Mouse (Mus musculus) ES-E14 (cell line): ENCODE results near the gene Tpr. TPM values are rescaled to one million over a fixed set of nuclear protein-coding genes. Genes with fewer than 3 reads are reported as not detected.

Experiments used
- DNase-seq: peaks from one replicate; pipeline ENCODE4 v3.0.0-alpha.2; 2013; ENCODE audit warnings: low read depth, low spot score
- H3K27ac ChIP-seq: 2 replicates; pipeline ENCODE4 v1.5.1; 2012; ENCODE audit warnings: low read depth, mild to moderate bottlenecking, low read length, moderate library complexity, mixed read lengths; ENCODE audit not compliant: poor library complexity, insufficient read depth, severe bottlenecking
- H3K36me3 ChIP-seq: 2 replicates; pipeline ENCODE4 v1.6.1; 2012; ENCODE audit warnings: mild to moderate bottlenecking, low read length, moderate library complexity, mixed read lengths; ENCODE audit not compliant: control insufficient read depth, poor library complexity, insufficient read depth, severe bottlenecking
- H3K4me1 ChIP-seq, 2 experiments: fragments of 150-350 bp in 1 of 2; sonication (generic) in 1 of 2; 2 replicates each; pipeline ENCODE4 v1.6.1; 2012; ENCODE audit warnings: low read length in 2 of 2, mild to moderate bottlenecking in 1 of 2, mixed read lengths in 1 of 2; ENCODE audit not compliant: control insufficient read depth in 2 of 2, insufficient read depth in 2 of 2, poor library complexity in 1 of 2
- H3K4me3 ChIP-seq, 2 experiments: fragments of 150-350 bp in 1 of 2; sonication (generic) in 1 of 2; 2 replicates each; pipeline ENCODE4 v1.5.1; 2012; ENCODE audit warnings: low read length in 2 of 2, low read depth in 1 of 2, mild to moderate bottlenecking in 1 of 2, mixed read lengths in 1 of 2; ENCODE audit not compliant: insufficient read depth in 1 of 2, poor library complexity in 1 of 2, severe bottlenecking in 1 of 2
- H3K9ac ChIP-seq: 2 replicates; pipeline ENCODE4 v1.6.1; 2012; ENCODE audit warnings: low read depth, mild to moderate bottlenecking, low read length, mixed read lengths; ENCODE audit not compliant: poor library complexity, insufficient read depth, severe bottlenecking
- H3K9me3 ChIP-seq: fragments of 150-350 bp; sonication (generic); 2 replicates; pipeline ENCODE4 v1.6.1; 2012; ENCODE audit warnings: low read depth, mild to moderate bottlenecking, low read length; ENCODE audit not compliant: control insufficient read depth, insufficient read depth
- CHD2 ChIP-seq: IDR thresholded peaks from 2 replicates; pipeline ENCODE4 v1.6.1; 2014; ENCODE audit warnings: mild to moderate bottlenecking, low read depth, low read length, inconsistent platforms
- HCFC1 ChIP-seq: IDR thresholded peaks from 2 replicates; pipeline ENCODE4 v1.6.1; 2012; ENCODE audit warnings: low read length, inconsistent platforms, borderline replicate concordance; ENCODE audit not compliant: insufficient read depth
- MAFK ChIP-seq: IDR thresholded peaks from 2 replicates; pipeline ENCODE4 v1.6.1; 2014; ENCODE audit warnings: mild to moderate bottlenecking, low read depth, low read length, inconsistent platforms; ENCODE audit not compliant: insufficient read depth
- ZC3H11A ChIP-seq: IDR thresholded peaks from 2 replicates; pipeline ENCODE4 v1.6.1; 2012; ENCODE audit warnings: low read depth, mild to moderate bottlenecking, inconsistent platforms, low read length, borderline replicate concordance
- ZNF384 ChIP-seq: IDR thresholded peaks from 2 replicates; pipeline ENCODE4 v1.6.1; 2012; ENCODE audit warnings: low read depth, low read length, inconsistent platforms
- in situ Hi-C, 2 experiments: fragments of 600-800 bp; cut with MboI; formaldehyde crosslinking; loops; one replicate each; pipeline ENCODE4 v1.15.1; 2025; ENCODE audit warnings: low sequenced_read_pairs in 2 of 2, inconsistent platforms in 1 of 2; ENCODE audit not compliant: unreplicated experiment in 2 of 2
- total RNA-seq: library from RNA; depleted of rRNA; stranded (reverse); fragments of 300-350 nt; gene quantifications from 2 replicates; pipeline ENCODE4 v1.2.3, GENCODE M21; 2012

Tpr gene
- total RNA-seq, 1 experiment = 271 TPM

DNA sequence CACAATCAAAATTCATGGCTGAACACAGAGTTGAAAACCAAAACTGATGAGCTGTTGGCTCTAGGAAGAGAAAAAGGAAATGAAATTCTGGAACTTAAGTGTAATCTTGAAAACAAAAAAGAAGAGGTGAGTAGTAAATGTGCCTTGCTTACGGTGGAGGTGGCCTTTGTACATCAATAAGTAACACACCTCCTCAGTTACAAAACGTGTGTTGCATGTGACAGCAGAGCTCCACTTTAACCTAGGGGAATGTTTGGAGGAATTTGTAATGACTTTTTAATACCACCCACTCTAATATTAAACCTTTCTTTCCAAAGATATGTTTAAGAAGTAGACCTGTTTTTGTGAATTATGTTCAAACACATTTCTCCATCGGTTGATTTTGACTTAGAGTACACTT, 11.3 kb downstream of the Tpr start:
- H3K9me3 ChIP-seq = no peaks in the 10 kb centered on the region
- no peak overlapping the region for H3K27ac ChIP-seq
- no peak overlapping the region for H3K4me3 ChIP-seq
- no peaks in the 10 kb centered on the region for H3K4me1 ChIP-seq
- in situ Hi-C loops = loop anchor here in 1 of 2 experiments (25.0 kb wide), 1 partner anchor 958 kb away; no protein-coding TSS in a partner anchor
- no peak for DNase-seq
- TF ChIP-seq ZC3H11A = no peak
- TF ChIP-seq ZNF384 = no peak
- no peak for TF ChIP-seq HCFC1
- TF ChIP-seq CHD2 = no peak
- TF ChIP-seq MAFK = no peak
- peaks cover 13% of the 10 kb centered on the region for H3K36me3 ChIP-seq
- H3K9ac ChIP-seq = no peak overlapping the region

DNA sequence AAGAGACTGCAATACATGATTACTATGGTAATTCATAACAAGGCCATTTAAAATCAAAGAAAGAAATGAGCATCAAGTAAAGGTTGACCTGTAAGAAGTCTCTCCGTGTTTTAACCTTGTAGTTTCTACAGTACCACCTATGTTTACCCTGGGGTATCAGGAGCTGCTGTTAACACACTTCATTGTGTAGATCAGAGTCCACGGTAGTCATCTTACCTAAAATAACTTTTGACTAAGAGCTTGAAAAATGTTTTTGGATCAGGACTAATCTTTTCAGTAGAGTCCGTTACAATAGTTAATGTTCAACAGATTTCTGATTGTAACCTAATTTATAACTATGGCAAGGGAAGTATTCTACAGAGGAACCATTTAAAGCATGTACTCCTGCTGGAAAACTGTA, 11.9 kb downstream of the Tpr start:
- H3K9me3 ChIP-seq = no peaks in the 10 kb centered on the region
- H3K4me3 ChIP-seq = no peak overlapping the region
- no peak overlapping the region for H3K9ac ChIP-seq
- in situ Hi-C loops = loop anchor here in 1 of 2 experiments (25.0 kb wide), 1 partner anchor 958 kb away; no protein-coding TSS in a partner anchor
- TF ChIP-seq ZC3H11A = no peak
- H3K4me1 ChIP-seq = no peaks in the 10 kb centered on the region
- H3K36me3 ChIP-seq = peaks cover 17% of the 10 kb centered on the region
- H3K27ac ChIP-seq = no peak overlapping the region
- DNase-seq = no peak

DNA sequence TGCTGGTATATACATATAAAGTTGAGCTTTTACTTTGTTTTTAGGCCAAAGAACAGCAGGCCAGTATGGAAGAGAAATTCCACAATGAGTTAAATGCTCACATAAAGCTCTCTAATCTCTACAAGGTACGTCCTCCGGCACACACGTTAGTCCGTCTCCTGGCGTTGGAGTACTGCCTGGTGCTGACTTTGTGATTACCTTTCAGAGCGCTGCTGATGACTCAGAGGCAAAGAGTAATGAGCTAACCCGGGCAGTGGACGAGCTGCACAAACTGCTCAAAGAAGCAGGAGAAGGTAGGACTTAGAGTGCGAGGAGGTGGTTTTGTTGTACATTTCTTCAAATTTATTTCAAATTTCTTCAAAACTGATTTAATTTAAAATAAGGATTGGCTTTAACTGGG, 14.6 kb downstream of the Tpr start:
- Histone ChIP-seq H3K9ac (no peak overlapping the region), H3K36me3 (peaks cover 17% of the 10 kb centered on the region), H3K4me1 (no peaks in the 10 kb centered on the region), H3K9me3 (no peaks in the 10 kb centered on the region), H3K27ac (no peak overlapping the region), H3K4me3 (no peak overlapping the region)
- TF ChIP-seq ZC3H11A (no peak), HCFC1 (no peak), ZNF384 (no peak), CHD2 (no peak), MAFK (no peak)
- no peak for DNase-seq
- in situ Hi-C loops = loop anchor here in 1 of 2 experiments (25.0 kb wide), 1 partner anchor 955 kb away; no protein-coding TSS in a partner anchor

DNA sequence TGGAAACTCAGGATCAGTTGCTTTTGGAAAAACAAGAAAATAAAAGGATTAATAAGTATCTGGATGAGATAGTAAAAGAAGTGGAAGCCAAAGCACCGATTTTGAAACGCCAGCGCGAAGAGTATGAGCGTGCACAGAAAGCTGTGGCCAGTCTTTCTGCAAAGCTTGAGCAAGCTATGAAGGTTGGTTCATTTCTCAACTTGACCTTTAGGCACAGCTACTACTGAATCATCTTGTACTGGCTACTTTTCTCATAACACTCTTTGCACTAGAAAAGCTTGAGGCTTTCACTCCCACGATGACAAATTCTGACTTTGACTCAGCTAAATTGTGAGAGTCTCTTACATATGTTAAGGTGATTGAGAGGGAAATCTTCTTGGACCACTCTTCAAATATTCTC, 17.4 kb downstream of the Tpr start:
- H3K9ac ChIP-seq = no peak overlapping the region
- no peak for DNase-seq
- in situ Hi-C loops = loop anchor here in 1 of 2 experiments (25.0 kb wide), 1 partner anchor 952 kb away; no protein-coding TSS in a partner anchor
- H3K4me3 ChIP-seq = no peak overlapping the region
- no peak overlapping the region for H3K27ac ChIP-seq
- no peaks in the 10 kb centered on the region for H3K9me3 ChIP-seq
- peaks cover 24% of the 10 kb centered on the region for H3K36me3 ChIP-seq
- no peaks in the 10 kb centered on the region for H3K4me1 ChIP-seq
- TF ChIP-seq CHD2 = no peak
- no peak for TF ChIP-seq HCFC1
- no peak for TF ChIP-seq ZNF384

DNA sequence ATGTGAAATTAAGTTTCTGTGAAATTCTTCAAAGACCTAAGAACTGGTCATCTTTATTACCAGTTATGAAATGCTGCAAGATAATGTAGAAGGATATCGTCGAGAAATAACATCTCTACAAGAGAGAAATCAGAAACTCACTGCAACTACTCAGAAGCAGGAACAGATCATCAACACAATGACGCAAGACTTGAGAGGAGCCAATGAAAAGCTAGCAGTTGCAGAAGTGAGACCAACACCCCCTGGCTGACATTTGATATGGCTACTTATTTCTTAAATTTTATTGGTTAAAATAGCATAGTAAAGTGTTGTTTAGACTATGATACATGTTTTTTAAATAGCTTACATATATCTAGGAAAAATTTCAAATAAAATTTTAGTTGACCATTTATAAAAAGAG, 23.4 kb downstream of the Tpr start:
- Histone ChIP-seq H3K27ac (no peak overlapping the region), H3K9ac (no peak overlapping the region), H3K4me3 (no peak overlapping the region), H3K4me1 (no peaks in the 10 kb centered on the region), H3K36me3 (peaks cover 28% of the 10 kb centered on the region), H3K9me3 (no peaks in the 10 kb centered on the region)
- DNase-seq = no peak
- in situ Hi-C loops = loop anchor here in 1 of 2 experiments (25.0 kb wide), 1 partner anchor 946 kb away; no protein-coding TSS in a partner anchor
- TF ChIP-seq ZC3H11A (no peak), ZNF384 (no peak), HCFC1 (no peak), MAFK (no peak), CHD2 (no peak)
